In the genomic region with DNA sequence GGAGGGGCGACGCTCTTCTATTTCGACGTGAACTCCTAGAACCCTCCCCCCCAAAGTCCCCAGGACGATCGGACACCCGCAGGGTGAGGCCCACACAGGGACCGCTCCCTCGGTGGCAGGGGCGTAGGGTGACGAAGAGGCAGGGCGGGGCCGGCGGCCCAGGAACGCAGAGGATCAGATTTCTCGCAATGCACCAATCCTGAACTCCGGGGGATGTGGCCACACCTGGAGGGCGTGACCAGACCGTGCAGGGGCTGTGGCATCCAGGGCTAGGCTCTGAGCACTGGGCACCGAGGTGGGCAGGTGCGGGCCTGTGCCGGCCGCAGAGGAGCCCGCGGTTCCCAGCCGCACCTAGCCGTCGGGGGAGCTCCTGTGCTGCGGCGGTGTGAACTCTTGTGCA, we compare ENCODE assay signal across 8 mouse cellular contexts. TPM values are rescaled to one million over a fixed set of nuclear protein-coding genes. Genes with fewer than 3 reads are reported as not detected.
DNase-seq lines count a peak whose midpoint lies in the region; ATAC-seq and TF ChIP-seq lines count a peak whose summit lies in the region.

A gene (plus strand): TSS at position 240 of the 400 bp plus-strand sequence.

- H3K36me3 ChIP-seq in G1E (replicated peaks) = no peaks in the 10 kb centered on the region
- no peaks in the 10 kb centered on the region for H3K36me3 ChIP-seq in embryonic facial prominence, embryonic 11.5 days (replicated peaks; ENCODE audit: control insufficient read depth, insufficient read depth, low read depth, low read length)
- no peaks in the 10 kb centered on the region for H3K36me3 ChIP-seq in heart, postnatal 0 days (replicated peaks; ENCODE audit: control insufficient read depth, insufficient read depth, low read length)
- H3K36me3 ChIP-seq in stomach, embryonic 14.5 days (ENCODE audit: control insufficient read depth, insufficient read depth, low read length) = no peaks in the 10 kb centered on the region

- H3K27ac ChIP-seq in embryonic facial prominence, embryonic 11.5 days (replicated peaks; ENCODE audit: low read depth, low read length) = no peak within 1 kb of the TSS
- H3K27ac ChIP-seq in heart, postnatal 0 days (ENCODE audit: low read depth) = no peak within 1 kb of the TSS
- H3K27ac ChIP-seq in stomach, embryonic 14.5 days (ENCODE audit: low read length) = peak within 1 kb of the TSS; percentile 58; the same call in 1 of the 2 replicates

- no peak for TF ChIP-seq CTCF in G1E (IDR thresholded peaks at IDR 0.05; ENCODE audit: low read depth, low read length)
- no peak for TF ChIP-seq CTCF in heart, postnatal 0 days (IDR thresholded peaks at IDR 0.05; ENCODE audit: low read depth)

- 1% methylated on average over 30 of the region's 30 CpGs for WGBS in embryonic facial prominence, embryonic 11.5 days
- WGBS in heart, postnatal 0 days = 2% methylated on average over 30 of the region's 30 CpGs
- under 1% methylated on average over 30 of the region's 30 CpGs for WGBS in stomach, embryonic 14.5 days

- peaks cover 7% of the 10 kb centered on the region for H3K4me1 ChIP-seq in G1E (ENCODE audit: insufficient read depth, low read depth, low read length)
- H3K4me1 ChIP-seq in embryonic facial prominence, embryonic 11.5 days (ENCODE audit: control insufficient read depth, insufficient read depth, low read length) = peaks cover 5% of the 10 kb centered on the region; the same call in 1 of the 2 replicates
- H3K4me1 ChIP-seq in heart, postnatal 0 days (ENCODE audit: control insufficient read depth, insufficient read depth) = peaks cover 15% of the 10 kb centered on the region
- peaks cover 19% of the 10 kb centered on the region; the same call in 1 of the 2 replicates for H3K4me1 ChIP-seq in stomach, embryonic 14.5 days (ENCODE audit: control insufficient read depth, insufficient read depth, low read length)

- H3K4me3 ChIP-seq in G1E (ENCODE audit: low read depth, low read length) = peak within 1 kb of the TSS; percentile 35; the same call in 1 of the 2 replicates
- peak within 1 kb of the TSS; percentile 33 for H3K4me3 ChIP-seq in embryonic facial prominence, embryonic 11.5 days (ENCODE audit: low read depth, low read length)
- peak within 1 kb of the TSS; percentile 41 for H3K4me3 ChIP-seq in heart, postnatal 0 days (ENCODE audit: low read depth, low read length)
- H3K4me3 ChIP-seq in stomach, embryonic 14.5 days (ENCODE audit: low read depth, low read length) = peak within 1 kb of the TSS; percentile 42

- H3K9me3 ChIP-seq in G1E (replicated peaks) = no peaks in the 10 kb centered on the region
- H3K9me3 ChIP-seq in embryonic facial prominence, embryonic 11.5 days (replicated peaks; ENCODE audit: control insufficient read depth, low read length) = no peaks in the 10 kb centered on the region
- no peaks in the 10 kb centered on the region for H3K9me3 ChIP-seq in heart, postnatal 0 days (replicated peaks; ENCODE audit: control insufficient read depth, low read length)
- no peaks in the 10 kb centered on the region for H3K9me3 ChIP-seq in stomach, embryonic 14.5 days (ENCODE audit: control insufficient read depth, low read depth, low read length)

- peak within 1 kb of the TSS; percentile 53 for H3K4me2 ChIP-seq in embryonic facial prominence, embryonic 11.5 days (ENCODE audit: low read depth, low read length)
- peak within 1 kb of the TSS; percentile 62 for H3K4me2 ChIP-seq in heart, postnatal 0 days (ENCODE audit: low read depth, low read length)
- peak within 1 kb of the TSS; percentile 55 for H3K4me2 ChIP-seq in stomach, embryonic 14.5 days (replicated peaks; ENCODE audit: low read depth, low read length)

- intact Hi-C loops in left cerebral cortex, postnatal 25 days (cut with DNase I) = no loop called here

- ATAC-seq in G1E (ENCODE audit: extremely low read depth, insufficient number of reproducible peaks, low FRiP score, poor library complexity, severe bottlenecking) = peak; percentile 37; the same call in 1 of the 2 replicates
- ATAC-seq in embryonic facial prominence, embryonic 11.5 days (replicated peaks; ENCODE audit: insufficient number of reproducible peaks, low FRiP score, low TSS enrichment, low read depth) = peak; percentile 92
- peak; percentile 89 for ATAC-seq in heart, postnatal 0 days (ENCODE audit: insufficient read depth, low read depth)
- peak; percentile 88 for ATAC-seq in megakaryocyte, adult 5-6 weeks (ENCODE audit: poor library complexity, severe bottlenecking)
- peak; percentile 96 for ATAC-seq in stomach, embryonic 14.5 days (ENCODE audit: insufficient number of reproducible peaks, insufficient read depth, low FRiP score, low read depth)

- H3K9ac ChIP-seq in embryonic facial prominence, embryonic 11.5 days (replicated peaks; ENCODE audit: low read length) = 0 out of 2 replicates have a peak within 1 kb of the TSS, but pooled peaks have one; percentile 9
- H3K9ac ChIP-seq in heart, postnatal 0 days (replicated peaks; ENCODE audit: low read depth, low read length) = 0 out of 2 replicates have a peak within 1 kb of the TSS, but pooled peaks have one; percentile 24
- H3K9ac ChIP-seq in stomach, embryonic 14.5 days (replicated peaks; ENCODE audit: low read depth, low read length) = peak within 1 kb of the TSS; percentile 26; the same call in 1 of the 2 replicates

- peaks cover 50% of the 10 kb centered on the region for H3K27me3 ChIP-seq in G1E (ENCODE audit: insufficient read depth, low read length)
- peaks cover 21% of the 10 kb centered on the region for H3K27me3 ChIP-seq in embryonic facial prominence, embryonic 11.5 days (ENCODE audit: control insufficient read depth, insufficient read depth, low read length)
- H3K27me3 ChIP-seq in heart, postnatal 0 days (ENCODE audit: control insufficient read depth, insufficient read depth, low read length) = peaks cover 16% of the 10 kb centered on the region; the same call in 1 of the 2 replicates
- H3K27me3 ChIP-seq in stomach, embryonic 14.5 days (ENCODE audit: control insufficient read depth, insufficient read depth, low read length) = peaks cover 9% of the 10 kb centered on the region; the same call in 1 of the 2 replicates

- no peak for DNase-seq in G1E (ENCODE audit: low spot score)
- DNase-seq in embryonic facial prominence, embryonic 11.5 days (ENCODE audit: low spot score) = peak; percentile 78
- peak; percentile 59 for DNase-seq in heart, postnatal 0 days (ENCODE audit: low spot score)
- peak; percentile 91 for DNase-seq in kidney, postnatal 14 days
- no peak for DNase-seq in left cerebral cortex, postnatal 25 days (ENCODE audit: low spot score in 2 of 2)
- no peak for DNase-seq in layer of hippocampus, postnatal 14 days (ENCODE audit: low spot score in 2 of 2)

- no peak for TF ChIP-seq EP300 in heart, postnatal 0 days (IDR thresholded peaks at IDR 0.05; ENCODE audit: low read depth)

RNA-seq across cellular contexts. Expression of the gene that starts here (rescaled TPM):
- total RNA-seq in G1E (2014; fragmentation: Nextera tagmentation) (0.23 and 0.34 TPM in 2 replicates), G1E (2017) (0.38 and 0.58 TPM in 2 replicates)
- 0.04 TPM in 1 of 2 replicates, not detected in the other for polyA plus RNA-seq in G1E (2012)
- polyA plus RNA-seq in embryonic facial prominence, embryonic 11.5 days (2014; fragmentation: Nextera tagmentation; extraction: Ambion mirVana) = 15.4 and 16.1 TPM in 2 replicates
- total RNA-seq in heart, postnatal 0 days (2014; rRNA removed; ENCODE audit: low replicate concordance) = 3.4 and 6.6 TPM in 2 replicates
- polyA plus RNA-seq in heart, postnatal 0 days (2015; fragmentation: Nextera tagmentation; extraction: Ambion mirVana) = 2.2 and 2.5 TPM in 2 replicates
- total RNA-seq in megakaryocyte, adult 5-6 weeks (2015) = 0.21 TPM in 1 of 2 replicates, not detected in the other
- 0.24 and 0.26 TPM in 2 replicates for total RNA-seq in megakaryocyte, adult 5-6 weeks (2017)
- polyA plus RNA-seq in stomach, embryonic 14.5 days (2014; fragmentation: Nextera tagmentation; extraction: Ambion mirVana) = 56.6 and 61.0 TPM in 2 replicates
- 1 to 10 TPM in 1 of 2 experiments, under 1 TPM in 1; 0.98 to 2.3 TPM for total RNA-seq in left cerebral cortex, postnatal 25 days (2021)
- total RNA-seq in layer of hippocampus, postnatal 14 days (2021) = under 1 TPM; 0.45 to 0.65 TPM

Comparison
In these comparisons a context has a peak if more than half of its experiments do, and no peak if none do; other contexts are left out.
1. Peak in ATAC-seq and H3K4me3 ChIP-seq in G1E; RNA of the gene not detected or under 1 TPM.
2. Peak in ATAC-seq in megakaryocyte, adult 5-6 weeks; RNA of the gene not detected or under 1 TPM.
3. ATAC-seq: peak in every context shown above with its lines; median percentile 96 in stomach, embryonic 14.5 days; 92 in embryonic facial prominence, embryonic 11.5 days; 89 in heart, postnatal 0 days; 88 in megakaryocyte, adult 5-6 weeks; 37 in G1E.
4. DNase-seq: peak in embryonic facial prominence, embryonic 11.5 days (single experiment), heart, postnatal 0 days (single experiment) and kidney, postnatal 14 days (single experiment); none in G1E (single experiment), left cerebral cortex, postnatal 25 days (0 of 2) and layer of hippocampus, postnatal 14 days (0 of 2).
5. Peak in every context shown above with its lines, with median percentiles within 50 percentile points of each other: H3K4me3 ChIP-seq, H3K4me2 ChIP-seq and H3K9ac ChIP-seq.